Mouse (Mus musculus): ENCODE measurements around the gene Lactb. TPM values are rescaled to one million over a fixed set of nuclear protein-coding genes. Genes with fewer than 3 reads are reported as not detected.

Gene Lactb
- polyA plus RNA-seq, 1 experiment: 6.6 TPM

- Histone ChIP-seq H3K27me3 (ENCODE audit: control insufficient read depth, insufficient read depth, insufficient read length) (no peaks in the 10 kb centered on the region), H3ac (ENCODE audit: control insufficient read depth, insufficient read length) (no peak overlapping the region), H3K4me2 (ENCODE audit: low read depth) (no peak overlapping the region), H3K36me3 (ENCODE audit: control insufficient read depth, insufficient read depth) (no peaks in the 10 kb centered on the region), H3K4me3 (no peak overlapping the region), H3K79me2 (ENCODE audit: control insufficient read depth, insufficient read depth) (no peaks in the 10 kb centered on the region)
- no peak for TF ChIP-seq MYOD1 (IDR thresholded peaks at IDR 0.05; ENCODE audit: control insufficient read depth in 1 of 3, insufficient read length in 2 of 3, low read depth in 2 of 3)
- TF ChIP-seq USF1 (IDR thresholded peaks at IDR 0.05; ENCODE audit: low read depth): no peak
- TF ChIP-seq CEBPB (IDR thresholded peaks at IDR 0.05; ENCODE audit: insufficient read depth, poor library complexity, severe bottlenecking): no peak
- no peak for TF ChIP-seq REST (IDR thresholded peaks at IDR 0.05; ENCODE audit: insufficient read depth, insufficient read length)
Observed at GRCm38 (mm10) chr9:66991750-66992410, 16.6 kb upstream of the Lactb start.

GRCm38 (mm10) chr9:66991021-66991749 is 15.9 kb upstream of the Lactb start:
- peak overlapping the region; percentile 68 for H3K4me2 ChIP-seq (ENCODE audit: low read depth)
- H3K36me3 ChIP-seq (ENCODE audit: control insufficient read depth, insufficient read depth): no peaks in the 10 kb centered on the region
- no peak for TF ChIP-seq SRF (IDR thresholded peaks at IDR 0.05; ENCODE audit: control insufficient read depth, insufficient read length, low read depth)
- peak; percentile 21 for TF ChIP-seq POLR2A (IDR thresholded peaks at IDR 0.05; ENCODE audit: insufficient read length, low read depth)
- TF ChIP-seq TCF12 (IDR thresholded peaks at IDR 0.05; ENCODE audit: insufficient read depth, poor library complexity, severe bottlenecking): no peak
- no peak for TF ChIP-seq REST (IDR thresholded peaks at IDR 0.05; ENCODE audit: insufficient read depth, insufficient read length)
- TF ChIP-seq MYOG (IDR thresholded peaks at IDR 0.05; ENCODE audit: control insufficient read depth in 1 of 3, insufficient read depth in 1 of 3, insufficient read length in 2 of 3, low read depth in 2 of 3): no peak
- H3ac ChIP-seq (ENCODE audit: control insufficient read depth, insufficient read length): no peak overlapping the region
- H3K79me2 ChIP-seq (ENCODE audit: control insufficient read depth, insufficient read depth): no peaks in the 10 kb centered on the region
- no peaks in the 10 kb centered on the region for H3K27me3 ChIP-seq (ENCODE audit: control insufficient read depth, insufficient read depth, insufficient read length)
- H3K4me3 ChIP-seq: no peak overlapping the region

- no peaks in the 10 kb centered on the region for H3K27me3 ChIP-seq (ENCODE audit: control insufficient read depth, insufficient read depth, insufficient read length)
Observed at GRCm38 (mm10) chr9:66990046-66990445, 14.8 kb upstream of the Lactb start.

GRCm38 (mm10) chr9:66989581-66989980 is 14.3 kb upstream of the Lactb start:
- Histone ChIP-seq H3K4me2 (ENCODE audit: low read depth) (peak overlapping the region; percentile 68), H3ac (ENCODE audit: control insufficient read depth, insufficient read length) (no peak overlapping the region), H3K4me3 (no peak overlapping the region), H3K36me3 (ENCODE audit: control insufficient read depth, insufficient read depth) (no peaks in the 10 kb centered on the region), H3K79me2 (ENCODE audit: control insufficient read depth, insufficient read depth) (no peaks in the 10 kb centered on the region), H3K27me3 (ENCODE audit: control insufficient read depth, insufficient read depth, insufficient read length) (no peaks in the 10 kb centered on the region)
- no peak for TF ChIP-seq SRF (IDR thresholded peaks at IDR 0.05; ENCODE audit: control insufficient read depth, insufficient read length, low read depth)
- no peak for TF ChIP-seq MYOG (IDR thresholded peaks at IDR 0.05; ENCODE audit: control insufficient read depth in 1 of 3, insufficient read depth in 1 of 3, insufficient read length in 2 of 3, low read depth in 2 of 3)
- TF ChIP-seq POLR2A (IDR thresholded peaks at IDR 0.05; ENCODE audit: insufficient read length, low read depth): no peak
- TF ChIP-seq MAX (IDR thresholded peaks at IDR 0.05; ENCODE audit: low read depth): no peak
- no peak for TF ChIP-seq MYOD1 (IDR thresholded peaks at IDR 0.05; ENCODE audit: control insufficient read depth in 1 of 3, insufficient read length in 2 of 3, low read depth in 2 of 3)
- TF ChIP-seq REST (IDR thresholded peaks at IDR 0.05; ENCODE audit: insufficient read depth, insufficient read length): no peak
- TF ChIP-seq TCF12 (IDR thresholded peaks at IDR 0.05; ENCODE audit: insufficient read depth, poor library complexity, severe bottlenecking): no peak
- no peak for TF ChIP-seq USF1 (IDR thresholded peaks at IDR 0.05; ENCODE audit: low read depth)
- TF ChIP-seq POLR2AphosphoS2 (IDR thresholded peaks at IDR 0.05; ENCODE audit: insufficient read length, low read depth): no peak
- TF ChIP-seq TCF3 (IDR thresholded peaks at IDR 0.05; ENCODE audit: insufficient read length, low read depth): no peak
- no peak for TF ChIP-seq CEBPB (IDR thresholded peaks at IDR 0.05; ENCODE audit: insufficient read depth, poor library complexity, severe bottlenecking)
- no peak for TF ChIP-seq E2F4 (IDR thresholded peaks at IDR 0.05; ENCODE audit: insufficient read depth)

More at GRCm38 (mm10) chr9:66990046-66990445, 14.8 kb upstream of the Lactb start:
- peak; percentile 78 for TF ChIP-seq USF1 (IDR thresholded peaks at IDR 0.05; ENCODE audit: low read depth)
- no peak for TF ChIP-seq CEBPB (IDR thresholded peaks at IDR 0.05; ENCODE audit: insufficient read depth, poor library complexity, severe bottlenecking)
- TF ChIP-seq POLR2AphosphoS2 (IDR thresholded peaks at IDR 0.05; ENCODE audit: insufficient read length, low read depth): no peak
- no peak for TF ChIP-seq TCF12 (IDR thresholded peaks at IDR 0.05; ENCODE audit: insufficient read depth, poor library complexity, severe bottlenecking)
- TF ChIP-seq MAX (IDR thresholded peaks at IDR 0.05; ENCODE audit: low read depth): no peak
- TF ChIP-seq REST (IDR thresholded peaks at IDR 0.05; ENCODE audit: insufficient read depth, insufficient read length): no peak
- TF ChIP-seq MYOD1 (IDR thresholded peaks at IDR 0.05; ENCODE audit: control insufficient read depth in 1 of 3, insufficient read length in 2 of 3, low read depth in 2 of 3): peak in 2 of 3 experiments; percentile 8 to 33
- peak in 1 of 3 experiments; percentile 52 for TF ChIP-seq MYOG (IDR thresholded peaks at IDR 0.05; ENCODE audit: control insufficient read depth in 1 of 3, insufficient read depth in 1 of 3, insufficient read length in 2 of 3, low read depth in 2 of 3)
- no peak for TF ChIP-seq SRF (IDR thresholded peaks at IDR 0.05; ENCODE audit: control insufficient read depth, insufficient read length, low read depth)
- TF ChIP-seq POLR2A (IDR thresholded peaks at IDR 0.05; ENCODE audit: insufficient read length, low read depth): no peak
- TF ChIP-seq E2F4 (IDR thresholded peaks at IDR 0.05; ENCODE audit: insufficient read depth): no peak
- no peak for TF ChIP-seq TCF3 (IDR thresholded peaks at IDR 0.05; ENCODE audit: insufficient read length, low read depth)
- Histone ChIP-seq H3ac (ENCODE audit: control insufficient read depth, insufficient read length) (no peak overlapping the region), H3K79me2 (ENCODE audit: control insufficient read depth, insufficient read depth) (no peaks in the 10 kb centered on the region), H3K4me2 (ENCODE audit: low read depth) (peak overlapping the region; percentile 68), H3K4me3 (no peak overlapping the region), H3K36me3 (ENCODE audit: control insufficient read depth, insufficient read depth) (no peaks in the 10 kb centered on the region)

Measured in myocyte (in vitro differentiated cells).